In the genomic region with DNA sequence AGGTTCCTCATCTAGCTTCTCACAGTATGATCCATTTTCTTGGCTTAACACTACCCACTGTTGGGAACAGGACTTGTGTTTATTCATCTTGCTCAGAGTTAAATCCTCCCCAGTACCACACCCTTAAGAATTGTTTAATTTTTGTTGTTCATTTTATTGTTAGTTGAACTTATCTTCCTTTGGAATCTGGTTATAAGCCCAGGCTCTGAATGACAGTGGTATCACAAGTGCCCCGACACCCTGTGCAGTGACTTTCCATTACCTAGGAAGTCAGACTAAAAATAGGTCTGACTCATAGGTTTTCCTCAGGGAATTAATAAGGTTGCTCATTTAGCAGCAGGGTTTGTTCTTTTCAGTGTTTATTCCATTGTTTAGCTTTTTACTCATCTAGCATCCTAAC, we compare ENCODE assay signal across 15 mouse cellular contexts.
DNase-seq lines count a peak whose midpoint lies in the region; ATAC-seq and TF ChIP-seq lines count a peak whose summit lies in the region.
"Had no signal": no experiment of that assay in that cellular context is flagged by ENCODE, and none has a peak within 500 bp of the region (broad histone marks: within the 10 kb centered on the region; RNA-seq: fewer than 3 reads in every experiment).

No protein-coding gene starts in this region.

- no peaks in the 10 kb centered on the region for H3K27me3 ChIP-seq in heart, adult 2 months (ENCODE audit: control insufficient read depth, insufficient read depth, low read length)
- no peaks in the 10 kb centered on the region for H3K27me3 ChIP-seq in limb, embryonic 15.5 days
- no peaks in the 10 kb centered on the region for H3K27me3 ChIP-seq in limb, embryonic 10.5 days (ENCODE audit: low read depth, poor library complexity, severe bottlenecking)
- H3K27me3 ChIP-seq: forebrain, embryonic 15.5 days; hindbrain, embryonic 13.5 days had no signal

- peak overlapping the region; percentile 76 for H3K27ac ChIP-seq in heart, adult 2 months
- peak overlapping the region; percentile 38; the same call in 1 of the 2 replicates for H3K27ac ChIP-seq in limb, embryonic 15.5 days
- no peak overlapping the region for H3K27ac ChIP-seq in limb, embryonic 10.5 days
- peak overlapping the region; percentile 78; the same call in 1 of the 2 replicates for H3K27ac ChIP-seq in cortical plate, adult 2 months (ENCODE audit: insufficient read depth, low read length)
- H3K27ac ChIP-seq: forebrain, embryonic 15.5 days; hindbrain, embryonic 13.5 days; kidney, postnatal 0 days; macrophage had no signal

- peaks cover 8% of the 10 kb centered on the region for H3K4me1 ChIP-seq in heart, adult 2 months (ENCODE audit: control insufficient read depth, insufficient read depth, low read length)
- peaks cover 11% of the 10 kb centered on the region for H3K4me1 ChIP-seq in limb, embryonic 15.5 days
- peaks cover 22% of the 10 kb centered on the region for H3K4me1 ChIP-seq in limb, embryonic 10.5 days
- H3K4me1 ChIP-seq in cortical plate, adult 2 months (ENCODE audit: control insufficient read depth, insufficient read depth, low read length), result peaks cover 2% of the 10 kb centered on the region
- H3K4me1 ChIP-seq: forebrain, embryonic 15.5 days had no signal

- WGBS in heart, adult 2 months, result 0% methylated on average over 1 of the region's 1 CpGs
- 59% methylated on average over 1 of the region's 1 CpGs for WGBS in limb, embryonic 15.5 days
- WGBS in limb, embryonic 10.5 days, result 90% methylated on average over 1 of the region's 1 CpGs

- no peak overlapping the region for H3K4me3 ChIP-seq in heart, adult 2 months
- H3K4me3 ChIP-seq in limb, embryonic 15.5 days, result no peak overlapping the region
- no peak overlapping the region for H3K4me3 ChIP-seq in limb, embryonic 10.5 days
- H3K4me3 ChIP-seq in cortical plate, adult 2 months (ENCODE audit: insufficient read depth, low read length), result no peak overlapping the region
- H3K4me3 ChIP-seq: forebrain, embryonic 15.5 days; hindbrain, embryonic 13.5 days had no signal

- ATAC-seq in limb, embryonic 15.5 days (ENCODE audit: insufficient number of reproducible peaks, low FRiP score, low TSS enrichment, low read depth), result no peak
- no peak for ATAC-seq in activated CD4-positive, CD25-positive, alpha-beta regulatory T cell, adult 4 months
- ATAC-seq: forebrain, embryonic 15.5 days had no signal

- no peak for TF ChIP-seq POLR2A in heart, adult 2 months (IDR thresholded peaks at IDR 0.05; ENCODE audit: insufficient read depth, low read depth, low read length)
- TF ChIP-seq POLR2A in cortical plate, adult 2 months (IDR thresholded peaks at IDR 0.05; ENCODE audit: extremely low read depth, insufficient read depth, low read length), result no peak

- H3K4me2 ChIP-seq in limb, embryonic 15.5 days, result no peak overlapping the region
- H3K4me2 ChIP-seq: forebrain, embryonic 15.5 days; hindbrain, embryonic 13.5 days; midbrain, embryonic 11.5 days had no signal

- no peak for TF ChIP-seq EP300 in heart, adult 2 months (IDR thresholded peaks at IDR 0.05; ENCODE audit: insufficient read depth, low read depth, low read length)

- peaks cover 22% of the 10 kb centered on the region for H3K36me3 ChIP-seq in heart, adult 2 months (ENCODE audit: control insufficient read depth, insufficient read depth, low read length)
- peaks cover 20% of the 10 kb centered on the region for H3K36me3 ChIP-seq in limb, embryonic 15.5 days
- peaks cover 17% of the 10 kb centered on the region for H3K36me3 ChIP-seq in limb, embryonic 10.5 days
- H3K36me3 ChIP-seq: forebrain, embryonic 15.5 days had no signal

- no peak for TF ChIP-seq CTCF in heart, adult 2 months (IDR thresholded peaks at IDR 0.05)
- no peak for TF ChIP-seq CTCF in cortical plate, adult 2 months (IDR thresholded peaks at IDR 0.05; ENCODE audit: extremely low read depth, insufficient read depth, low read length)

- 0 out of 2 replicates have a peak, but pooled peaks cover 1% of the 10 kb centered on the region for H3K79me2 ChIP-seq in heart, adult 2 months (replicated peaks; ENCODE audit: control insufficient read depth, insufficient read depth, low read length)

- H3K9me3 ChIP-seq in limb, embryonic 15.5 days, result no peaks in the 10 kb centered on the region
- H3K9me3 ChIP-seq in limb, embryonic 10.5 days (replicated peaks), result no peaks in the 10 kb centered on the region
- H3K9me3 ChIP-seq: forebrain, embryonic 15.5 days; hindbrain, embryonic 13.5 days had no signal

- intact Hi-C loops in heart, adult 2 months (cut with DNase I), result loop anchor here (1.0 to 5.0 kb wide), 2 partner anchors 18 to 122 kb away; no protein-coding TSS in a partner anchor
- intact Hi-C loops in heart, postnatal 14 days (cut with DNase I), result no loop called here

- DNase-seq in heart, adult 2 months, result no peak
- no peak for DNase-seq in heart, postnatal 14 days
- no peak for DNase-seq in limb, embryonic 10.5 days (ENCODE audit: low spot score)
- peak; percentile 42 for DNase-seq in lung, postnatal 10 days
- DNase-seq in cerebellum, adult 11-12 months, result no peak
- DNase-seq: adrenal gland, postnatal 10 days; right cerebral cortex, postnatal 14 days had no signal

- H3K9ac ChIP-seq in heart, adult 2 months (ENCODE audit: low read depth, low read length), result no peak overlapping the region
- no peak overlapping the region for H3K9ac ChIP-seq in limb, embryonic 15.5 days
- H3K9ac ChIP-seq: forebrain, embryonic 15.5 days; hindbrain, embryonic 13.5 days had no signal
